ENCODE assay signal across 11 mouse cellular contexts in genomic region chr19:11878404-11878803, GRCm38 (mm10). TPM values are rescaled to one million over a fixed set of nuclear protein-coding genes. Genes with fewer than 3 reads are reported as not detected.
"Had no signal": no experiment of that assay in that cellular context is flagged by ENCODE, and none has a peak within 500 bp of the region (broad histone marks: within the 10 kb centered on the region; RNA-seq: fewer than 3 reads in every experiment).

No protein-coding gene starts in this region.

RNA-seq across cellular contexts. Expression of gene Olfr1419, which starts 3.5 kb away (rescaled TPM):
- polyA plus RNA-seq: kidney, embryonic 16.5 days; limb, embryonic 11.5 days; liver, embryonic 13.5 days; liver, postnatal 0 days; lung, embryonic 15.5 days; macrophage; midbrain, embryonic 13.5 days; midbrain, postnatal 0 days; neural tube, embryonic 14.5 days; spleen, adult 2 months; stomach, postnatal 0 days had no signal

RNA-seq across cellular contexts. Expression of gene Olfr1420, which starts 8.0 kb away (rescaled TPM):
- polyA plus RNA-seq: kidney, embryonic 16.5 days; limb, embryonic 11.5 days; liver, embryonic 13.5 days; liver, postnatal 0 days; macrophage; midbrain, postnatal 0 days; spleen, adult 2 months had no signal

RNA-seq across cellular contexts. Expression of gene Olfr1418, which starts 17.5 kb away (rescaled TPM):
- polyA plus RNA-seq: kidney, embryonic 16.5 days; limb, embryonic 11.5 days; liver, embryonic 13.5 days; liver, postnatal 0 days; lung, embryonic 15.5 days; macrophage; midbrain, embryonic 13.5 days; midbrain, postnatal 0 days; neural tube, embryonic 14.5 days; spleen, adult 2 months; stomach, postnatal 0 days had no signal

RNA-seq across cellular contexts. Expression of gene Olfr1417, which starts 39.4 kb away (rescaled TPM):
- polyA plus RNA-seq: limb, embryonic 11.5 days; liver, embryonic 13.5 days; liver, postnatal 0 days; lung, embryonic 15.5 days; macrophage; midbrain, embryonic 13.5 days; spleen, adult 2 months; stomach, postnatal 0 days had no signal
